Mouse (Mus musculus) cortical plate, adult 2 months (tissue): ENCODE data around the gene Ska2. TPM values are rescaled to one million over a fixed set of nuclear protein-coding genes. Genes with fewer than 3 reads are reported as not detected.

Experiments used
- H3K27ac ChIP-seq: fragments of 200-500 bp; 2 replicates; pipeline ENCODE4 v1.5.1; 2012; ENCODE audit warnings: low read length, control low read depth, inconsistent platforms; ENCODE audit not compliant: insufficient read depth
- H3K4me1 ChIP-seq: fragments of 200-500 bp; 2 replicates; pipeline ENCODE4 v1.6.1; 2011; ENCODE audit warnings: low read length; ENCODE audit not compliant: control insufficient read depth, insufficient read depth
- H3K4me3 ChIP-seq: fragments of 200-500 bp; 2 replicates; pipeline ENCODE4 v1.5.1; 2011; ENCODE audit warnings: mild to moderate bottlenecking, low read length, control low read depth; ENCODE audit not compliant: insufficient read depth
- CTCF ChIP-seq: fragments of 200-500 bp; IDR thresholded peaks from 2 replicates; pipeline ENCODE4 v1.5.1; 2011; ENCODE audit warnings: mild to moderate bottlenecking, control low read depth, low read length; ENCODE audit not compliant: insufficient read depth; ENCODE audit errors: extremely low read depth
- POLR2A ChIP-seq: fragments of 200-500 bp; IDR thresholded peaks from 2 replicates; pipeline ENCODE4 v1.6.1; 2011; ENCODE audit warnings: mild to moderate bottlenecking, low read length, control low read depth; ENCODE audit not compliant: insufficient read depth; ENCODE audit errors: extremely low read depth
- polyA plus RNA-seq: library from polyadenylated mRNA; depleted of rRNA; stranded (reverse); fragments of >200 nt; gene quantifications from 2 replicates; pipeline ENCODE4 v1.2.3, GENCODE M21; 2012; rRNA removed

Ska2 gene
- 13.9 and 14.8 TPM in 2 replicates for polyA plus RNA-seq

- TF ChIP-seq CTCF (no peak), POLR2A (peak; percentile 74; the same call in 1 of the 2 replicates)
- Histone ChIP-seq H3K4me1 (no peaks in the 10 kb centered on the region; the same call in 1 of the 2 replicates), H3K27ac (no peak within 1 kb of the TSS), H3K4me3 (peak within 1 kb of the TSS; percentile 48)
Observed at GRCm38 (mm10) chr11:87108755-87109518, at the start of gene Ska2. Ska2 (plus strand) TSS chr11:87109234.

- no peak overlapping the region for H3K4me3 ChIP-seq
- H3K4me1 ChIP-seq: no peaks in the 10 kb centered on the region
- TF ChIP-seq POLR2A (no peak), CTCF (no peak)
- no peak overlapping the region for H3K27ac ChIP-seq
Observed at GRCm38 (mm10) chr11:87060410-87060809, 48.6 kb upstream of the Ska2 start.

GRCm38 (mm10) chr11:87062087-87062486, 46.9 kb upstream of the Ska2 start:
- no peak overlapping the region for H3K4me3 ChIP-seq
- no peak overlapping the region for H3K27ac ChIP-seq
- H3K4me1 ChIP-seq: no peaks in the 10 kb centered on the region
- no peak for TF ChIP-seq CTCF
- TF ChIP-seq POLR2A: no peak

GRCm38 (mm10) chr11:87073343-87073865, 35.6 kb upstream of the Ska2 start:
- H3K4me1 ChIP-seq: peaks cover 2% of the 10 kb centered on the region
- peak overlapping the region; percentile 85 for H3K4me3 ChIP-seq
- TF ChIP-seq CTCF (peak; percentile 38), POLR2A (no peak)
- peak overlapping the region; percentile 69 for H3K27ac ChIP-seq

- H3K4me3 ChIP-seq: peak within 1 kb of the TSS; percentile 85
- TF ChIP-seq POLR2A (peak; percentile 89), CTCF (no peak)
- peaks cover 2% of the 10 kb centered on the region for H3K4me1 ChIP-seq
- peak within 1 kb of the TSS; percentile 69 for H3K27ac ChIP-seq
Observed at GRCm38 (mm10) chr11:87073866-87074440, 35.1 kb upstream of the Ska2 start, which contains the start of gene Gdpd1. Gdpd1 (minus strand) TSS chr11:87074062.

GRCm38 (mm10) chr11:87083712-87084111, 25.3 kb upstream of the Ska2 start:
- Histone ChIP-seq H3K4me1 (peaks cover 10% of the 10 kb centered on the region), H3K4me3 (no peak overlapping the region), H3K27ac (no peak overlapping the region)
- TF ChIP-seq POLR2A: no peak
- TF ChIP-seq CTCF: no peak

- H3K27ac ChIP-seq: no peak overlapping the region
- TF ChIP-seq CTCF (no peak), POLR2A (no peak)
- H3K4me1 ChIP-seq: peaks cover 10% of the 10 kb centered on the region
- peak overlapping the region; percentile 86; the same call in 1 of the 2 replicates for H3K4me3 ChIP-seq
Observed at GRCm38 (mm10) chr11:87085461-87085860, 23.6 kb upstream of the Ska2 start.

GRCm38 (mm10) chr11:87086290-87086984, 22.6 kb upstream of the Ska2 start, which contains the start of gene Smg8:
Smg8 (minus strand) TSS chr11:87086774.
- H3K27ac ChIP-seq: no peak within 1 kb of the TSS
- TF ChIP-seq CTCF: no peak
- TF ChIP-seq POLR2A: peak; percentile 76; the same call in 1 of the 2 replicates

GRCm38 (mm10) chr11:87087142-87087541, 21.9 kb upstream of the Ska2 start:
- Histone ChIP-seq H3K4me3 (peak overlapping the region; percentile 86; the same call in 1 of the 2 replicates), H3K4me1 (peaks cover 10% of the 10 kb centered on the region), H3K27ac (no peak overlapping the region)
- no peak for TF ChIP-seq POLR2A
- TF ChIP-seq CTCF: no peak

More at GRCm38 (mm10) chr11:87086290-87086984, 22.6 kb upstream of the Ska2 start, which contains the start of gene Smg8:
- Histone ChIP-seq H3K4me3 (peak within 1 kb of the TSS; percentile 86), H3K4me1 (peaks cover 10% of the 10 kb centered on the region)
